Mouse (Mus musculus) stomach, embryonic 16.5 days (tissue): ENCODE results near the gene Dnajb13. TPM values are rescaled to one million over a fixed set of nuclear protein-coding genes. Genes with fewer than 3 reads are reported as not detected.
A peak's percentile ranks its signal among the peaks of the same experiment; 100 is the strongest.

Experiments used
- ATAC-seq: fragments of 200-750 bp; cut with Nextera tagmentation; 2 replicates; pipeline ENCODE4 v1.8.0; 2017; ENCODE audit warnings: moderate number of reproducible peaks, moderate TSS enrichment; ENCODE audit not compliant: insufficient read depth, low FRiP score
- H3K27ac ChIP-seq: fragments of 300-500 bp; sonication (generic); 2 replicates; pipeline ENCODE4 v1.5.1; 2014; ENCODE audit warnings: low read length
- H3K27me3 ChIP-seq: fragments of 300-500 bp; sonication (generic); 2 replicates; pipeline ENCODE4 v1.6.1; 2014; ENCODE audit warnings: low read length, control low read depth, mixed read lengths; ENCODE audit not compliant: control insufficient read depth, insufficient read depth
- H3K36me3 ChIP-seq: fragments of 300-500 bp; sonication (generic); 2 replicates; pipeline ENCODE4 v1.6.1; 2014; ENCODE audit warnings: low read length; ENCODE audit not compliant: control insufficient read depth, insufficient read depth
- H3K4me1 ChIP-seq: fragments of 300-500 bp; sonication (generic); 2 replicates; pipeline ENCODE4 v1.6.1; 2014; ENCODE audit warnings: low read length, control low read depth, mixed read lengths; ENCODE audit not compliant: control insufficient read depth, insufficient read depth
- H3K4me2 ChIP-seq: fragments of 300-500 bp; sonication (generic); 2 replicates; pipeline ENCODE4 v1.6.1; 2014; ENCODE audit warnings: low read depth, low read length, mixed read lengths
- H3K4me3 ChIP-seq: fragments of 300-500 bp; sonication (generic); replicated peaks from 2 replicates; pipeline ENCODE4 v1.5.1; 2014; ENCODE audit warnings: mild to moderate bottlenecking, low read length
- H3K9ac ChIP-seq: fragments of 300-500 bp; sonication (generic); 2 replicates; pipeline ENCODE4 v1.6.1; 2014; ENCODE audit warnings: low read length
- H3K9me3 ChIP-seq: fragments of 300-500 bp; sonication (generic); replicated peaks from 2 replicates; pipeline ENCODE4 v1.6.1; 2016; ENCODE audit warnings: low read length, control low read depth; ENCODE audit not compliant: control insufficient read depth
- WGBS: fragments of 180-500 bp; shearing (Covaris S2); extraction: QIAGEN DNeasy Blood & Tissue Kit; methylation state at CpG from one replicate; pipeline ENCODE4 v1.1.7; 2014; 5-methylcytosine and 5-hydroxymethylcytosine counted together
- polyA plus RNA-seq: library from polyadenylated mRNA; unstranded; fragments of >200 nt; fragmentation: Nextera tagmentation; extraction: Ambion mirVana; gene quantifications from 2 replicates; pipeline ENCODE4 v1.2.1, GENCODE M21; 2015

Dnajb13 gene
- polyA plus RNA-seq, 1 experiment from 2014 or later: 1.0 TPM

- WGBS: 70% methylated on average over 3 of the region's 3 CpGs
- Histone ChIP-seq H3K4me1 (no peaks in the 10 kb centered on the region), H3K4me2 (no peak overlapping the region), H3K9ac (no peak overlapping the region), H3K9me3 (no peaks in the 10 kb centered on the region), H3K36me3 (no peaks in the 10 kb centered on the region), H3K27ac (no peak overlapping the region), H3K27me3 (no peaks in the 10 kb centered on the region), H3K4me3 (no peak overlapping the region)
- no peak for ATAC-seq
Observed at GRCm38 (mm10) chr7:100522222-100522621, 7.5 kb upstream of the Dnajb13 start.

DNA sequence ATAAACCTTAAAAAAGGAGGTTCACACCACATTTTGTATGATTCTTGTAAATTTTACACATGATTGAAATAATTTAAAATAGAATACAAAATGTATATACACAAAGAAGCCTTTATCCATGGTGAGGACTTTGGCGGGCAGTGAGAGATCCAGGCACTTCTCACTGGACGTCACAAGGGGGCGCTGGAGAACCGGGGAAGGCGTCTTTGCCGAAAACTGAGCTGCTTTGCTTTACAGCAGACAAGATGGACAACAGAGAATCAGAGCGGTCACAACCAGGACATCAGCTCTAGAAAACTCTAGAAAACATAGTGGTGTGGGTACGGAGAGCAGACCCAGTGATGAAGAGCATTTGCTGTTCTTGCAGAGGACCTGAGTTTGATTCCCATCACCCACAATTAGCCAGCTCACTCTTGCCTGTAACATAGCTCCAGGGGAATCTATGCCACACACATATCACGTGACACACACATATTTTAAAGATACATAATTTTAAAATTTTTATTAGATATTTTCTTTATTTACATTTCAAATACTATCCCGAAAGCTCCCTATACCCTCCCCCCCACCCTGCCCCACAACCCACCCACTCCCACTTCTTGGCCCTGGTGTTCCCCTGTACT is 6.0 kb upstream of the Dnajb13 start:
- H3K9ac ChIP-seq: peak overlapping the region; percentile 54; the same call in 1 of the 2 replicates
- no peak overlapping the region for H3K27ac ChIP-seq
- WGBS: 17% methylated on average over 10 of the region's 10 CpGs
- ATAC-seq: no peak
- H3K27me3 ChIP-seq: no peaks in the 10 kb centered on the region
- H3K4me3 ChIP-seq: no peak overlapping the region
- no peaks in the 10 kb centered on the region for H3K9me3 ChIP-seq
- 0 out of 2 replicates have a peak overlapping the region, but pooled peaks have one; percentile 32 for H3K4me2 ChIP-seq
- no peaks in the 10 kb centered on the region for H3K4me1 ChIP-seq
- no peaks in the 10 kb centered on the region for H3K36me3 ChIP-seq

- WGBS: 54% methylated on average over 7 of the region's 7 CpGs
- no peak overlapping the region for H3K27ac ChIP-seq
- H3K36me3 ChIP-seq: no peaks in the 10 kb centered on the region
- no peaks in the 10 kb centered on the region for H3K4me1 ChIP-seq
- no peak overlapping the region for H3K4me3 ChIP-seq
- H3K9ac ChIP-seq: no peak overlapping the region
- H3K4me2 ChIP-seq: no peak overlapping the region
- H3K27me3 ChIP-seq: no peaks in the 10 kb centered on the region
- ATAC-seq: no peak
- no peaks in the 10 kb centered on the region for H3K9me3 ChIP-seq
Observed at GRCm38 (mm10) chr7:100520204-100520603, 5.4 kb upstream of the Dnajb13 start.

GRCm38 (mm10) chr7:100511602-100512001 is 3.2 kb downstream of the Dnajb13 start:
- WGBS: 63% methylated on average over 8 of the region's 8 CpGs
- no peak for ATAC-seq
- no peak overlapping the region for H3K9ac ChIP-seq
- H3K27me3 ChIP-seq: no peaks in the 10 kb centered on the region
- no peaks in the 10 kb centered on the region for H3K36me3 ChIP-seq
- H3K4me3 ChIP-seq: no peak overlapping the region
- H3K4me2 ChIP-seq: no peak overlapping the region
- H3K9me3 ChIP-seq: no peaks in the 10 kb centered on the region
- H3K4me1 ChIP-seq: no peaks in the 10 kb centered on the region
- H3K27ac ChIP-seq: no peak overlapping the region

DNA sequence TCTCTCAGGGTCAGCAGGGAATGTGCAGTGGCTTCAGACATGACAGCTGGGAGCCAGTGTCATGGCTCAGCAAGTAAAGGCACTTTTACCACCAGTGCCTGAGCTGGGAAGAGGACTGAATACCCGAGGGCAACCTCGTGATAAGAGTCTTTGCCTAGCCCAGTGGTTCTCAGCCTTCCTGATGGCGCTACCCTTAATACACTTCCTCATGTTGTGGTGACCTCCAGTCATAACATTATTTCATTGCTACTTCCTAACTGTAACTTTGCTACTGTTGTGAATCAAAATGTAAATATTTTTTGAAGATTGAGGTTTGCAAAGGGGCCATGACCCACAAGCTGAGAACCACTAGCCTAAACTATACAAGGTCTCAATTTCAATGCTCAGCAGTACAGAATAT is 6.1 kb downstream of the Dnajb13 start:
- no peak for ATAC-seq
- H3K36me3 ChIP-seq: no peaks in the 10 kb centered on the region
- H3K4me3 ChIP-seq: no peak overlapping the region
- H3K9me3 ChIP-seq: no peaks in the 10 kb centered on the region
- H3K4me2 ChIP-seq: no peak overlapping the region
- peaks cover 3% of the 10 kb centered on the region for H3K4me1 ChIP-seq
- H3K27ac ChIP-seq: no peak overlapping the region
- no peak overlapping the region for H3K9ac ChIP-seq
- H3K27me3 ChIP-seq: no peaks in the 10 kb centered on the region
- whole genome bisulfite sequencing: 49% methylated on average over 3 of the region's 3 CpGs

GRCm38 (mm10) chr7:100506494-100506893 is 8.3 kb downstream of the Dnajb13 start:
- Histone ChIP-seq H3K4me3 (no peak overlapping the region), H3K4me2 (no peak overlapping the region), H3K27me3 (no peaks in the 10 kb centered on the region), H3K9ac (no peak overlapping the region), H3K4me1 (peaks cover 3% of the 10 kb centered on the region), H3K36me3 (no peaks in the 10 kb centered on the region), H3K9me3 (no peaks in the 10 kb centered on the region), H3K27ac (no peak overlapping the region)
- 66% methylated on average over 4 of the region's 4 CpGs for WGBS
- no peak; the same call in 1 of the 2 replicates for ATAC-seq

GRCm38 (mm10) chr7:100504740-100505487 is 9.8 kb downstream of the Dnajb13 start:
- Histone ChIP-seq H3K9ac (no peak overlapping the region), H3K4me3 (no peak overlapping the region), H3K27ac (no peak overlapping the region), H3K4me1 (peaks cover 3% of the 10 kb centered on the region), H3K36me3 (no peaks in the 10 kb centered on the region), H3K4me2 (no peak overlapping the region), H3K27me3 (no peaks in the 10 kb centered on the region), H3K9me3 (no peaks in the 10 kb centered on the region)
- no peak for ATAC-seq
- WGBS: 71% methylated on average over 13 of the region's 13 CpGs

GRCm38 (mm10) chr7:100503076-100503475 is 11.7 kb downstream of the Dnajb13 start:
- Histone ChIP-seq H3K4me1 (peaks cover 3% of the 10 kb centered on the region), H3K4me2 (no peak overlapping the region), H3K4me3 (no peak overlapping the region), H3K27ac (no peak overlapping the region), H3K9ac (no peak overlapping the region), H3K36me3 (peaks cover 6% of the 10 kb centered on the region; the same call in 1 of the 2 replicates), H3K9me3 (no peaks in the 10 kb centered on the region), H3K27me3 (no peaks in the 10 kb centered on the region)
- no peak; the same call in 1 of the 2 replicates for ATAC-seq
- WGBS: 76% methylated on average over 5 of the region's 5 CpGs

GRCm38 (mm10) chr7:100502374-100502922 is 12.3 kb downstream of the Dnajb13 start:
- H3K27me3 ChIP-seq: no peaks in the 10 kb centered on the region
- H3K27ac ChIP-seq: no peak overlapping the region
- H3K9ac ChIP-seq: no peak overlapping the region
- peaks cover 10% of the 10 kb centered on the region; the same call in 1 of the 2 replicates for H3K36me3 ChIP-seq
- 69% methylated on average over 7 of the region's 7 CpGs for WGBS
- ATAC-seq: no peak
- no peaks in the 10 kb centered on the region for H3K9me3 ChIP-seq
- H3K4me1 ChIP-seq: peaks cover 3% of the 10 kb centered on the region
- no peak overlapping the region for H3K4me2 ChIP-seq
- no peak overlapping the region for H3K4me3 ChIP-seq
